Mouse (Mus musculus) frontal cortex, adult 2 months (tissue): ENCODE measurements at regions not wholly inside any gene's neighbourhood (a gene's known extent, or its start where the extent isn't known, plus 50 kb on each side); places are given as distances from the start of the nearest gene placed in this dataset.

Source experiments
- DNase-seq, 2 experiments: peaks; one replicate each; pipeline ENCODE4 v3.0.0; 2022; ENCODE audit warnings: low spot score in 1 of 2; ENCODE audit errors: extremely low spot score in 1 of 2

- DNase-seq, result peak in 1 of 2 experiments; percentile 3
Observed at GRCm38 (mm10) chr15:17715584-17715983, 987.0 kb downstream of the Cdh9 start.

GRCm38 (mm10) chr15:17730651-17731050, 1002.1 kb downstream of the Cdh9 start:
- DNase-seq, result no peak

- DNase-seq, result no peak
Observed at GRCm38 (mm10) chr15:17770225-17770677, 1041.7 kb downstream of the Cdh9 start.

GRCm38 (mm10) chr15:17779788-17780187, 1039.0 kb upstream of the Cdh10 start:
- DNase-seq, result no peak

- no peak for DNase-seq
Observed at GRCm38 (mm10) chr15:17783368-17783767, 1035.4 kb upstream of the Cdh10 start.

- DNase-seq, result no peak
Observed at GRCm38 (mm10) chr15:17797516-17797915, 1021.2 kb upstream of the Cdh10 start.

GRCm38 (mm10) chr15:17801424-17801823, 1017.3 kb upstream of the Cdh10 start:
- peak in 1 of 2 experiments; percentile 14 for DNase-seq

GRCm38 (mm10) chr15:17803107-17803506, 1015.6 kb upstream of the Cdh10 start:
- peak in 1 of 2 experiments; percentile 2 for DNase-seq

GRCm38 (mm10) chr15:17830376-17830775, 988.4 kb upstream of the Cdh10 start:
- no peak for DNase-seq

GRCm38 (mm10) chr15:17831987-17832386, 986.8 kb upstream of the Cdh10 start:
- DNase-seq, result no peak

- no peak for DNase-seq
Observed at GRCm38 (mm10) chr15:17880168-17880567, 938.6 kb upstream of the Cdh10 start.

- DNase-seq, result peak; percentile 42 to 75
Observed at GRCm38 (mm10) chr15:17889309-17889708, 929.4 kb upstream of the Cdh10 start.

GRCm38 (mm10) chr15:17900026-17900425, 918.7 kb upstream of the Cdh10 start:
- DNase-seq, result no peak

- no peak for DNase-seq
Observed at GRCm38 (mm10) chr15:17912241-17912640, 906.5 kb upstream of the Cdh10 start.

- DNase-seq, result no peak
Observed at GRCm38 (mm10) chr15:17932573-17932972, 886.2 kb upstream of the Cdh10 start.

GRCm38 (mm10) chr15:17933875-17934274, 884.9 kb upstream of the Cdh10 start:
- DNase-seq, result no peak

GRCm38 (mm10) chr15:17935473-17935872, 883.3 kb upstream of the Cdh10 start:
- no peak for DNase-seq

- no peak for DNase-seq
Observed at GRCm38 (mm10) chr15:17962778-17963177, 856.0 kb upstream of the Cdh10 start.

GRCm38 (mm10) chr15:17963240-17964209, 855.2 kb upstream of the Cdh10 start:
- no peak for DNase-seq

- DNase-seq, result no peak
Observed at GRCm38 (mm10) chr15:17987763-17988162, 831.0 kb upstream of the Cdh10 start.

- DNase-seq, result peak; percentile 31 to 41
Observed at GRCm38 (mm10) chr15:18032626-18033025, 786.1 kb upstream of the Cdh10 start.
